Mouse (Mus musculus) midbrain, embryonic 14.5 days (tissue): Measurements from ENCODE around the gene Cyp2e1. TPM values are rescaled to one million over a fixed set of nuclear protein-coding genes. Genes with fewer than 3 reads are reported as not detected.

ENCODE experiments used
- ATAC-seq: fragments of 200-750 bp; cut with Nextera tagmentation; 2 replicates; pipeline ENCODE4 v1.8.0; 2017; ENCODE audit warnings: moderate number of reproducible peaks, moderate library complexity; ENCODE audit not compliant: low FRiP score, low TSS enrichment
- DNase-seq: peaks from one replicate; pipeline ENCODE4 v3.0.0-alpha.2; 2015
- H3K27ac ChIP-seq: fragments of 300-500 bp; sonication (generic); replicated peaks from 2 replicates; pipeline ENCODE4 v1.5.1; 2014; ENCODE audit warnings: mild to moderate bottlenecking, low read depth, low read length, moderate library complexity
- H3K27me3 ChIP-seq: fragments of 300-500 bp; sonication (generic); 2 replicates; pipeline ENCODE4 v1.6.1; 2014; ENCODE audit warnings: low read length, control low read depth, mixed read lengths; ENCODE audit not compliant: control insufficient read depth, insufficient read depth
- H3K36me3 ChIP-seq: fragments of 300-500 bp; sonication (generic); 2 replicates; pipeline ENCODE4 v1.6.1; 2014; ENCODE audit warnings: low read length, control low read depth; ENCODE audit not compliant: control insufficient read depth, insufficient read depth
- H3K4me1 ChIP-seq: fragments of 300-500 bp; sonication (generic); 2 replicates; pipeline ENCODE4 v1.6.1; 2014; ENCODE audit warnings: mild to moderate bottlenecking, antibody characterized with exemption, low read length, control low read depth; ENCODE audit not compliant: control insufficient read depth, insufficient read depth
- H3K4me2 ChIP-seq: fragments of 300-500 bp; sonication (generic); 2 replicates; pipeline ENCODE4 v1.6.1; 2014; ENCODE audit warnings: mild to moderate bottlenecking, low read length, moderate library complexity
- H3K4me3 ChIP-seq: fragments of 300-500 bp; sonication (generic); replicated peaks from 2 replicates; pipeline ENCODE4 v1.5.1; 2014; ENCODE audit warnings: low read depth, low read length
- H3K9ac ChIP-seq: fragments of 300-500 bp; sonication (generic); replicated peaks from 2 replicates; pipeline ENCODE4 v1.6.1; 2014; ENCODE audit warnings: mild to moderate bottlenecking, low read length, moderate library complexity
- H3K9me3 ChIP-seq: fragments of 300-500 bp; sonication (generic); 2 replicates; pipeline ENCODE4 v1.6.1; 2016; ENCODE audit warnings: low read length, control low read depth, mixed read lengths; ENCODE audit not compliant: control insufficient read depth
- WGBS: fragments of 180-500 bp; shearing (Covaris S2); extraction: QIAGEN DNeasy Blood & Tissue Kit; methylation state at CpG from one replicate; pipeline ENCODE4 v1.1.7; 2014; 5-methylcytosine and 5-hydroxymethylcytosine counted together
- polyA plus RNA-seq: library from polyadenylated mRNA; unstranded; fragments of >200 nt; fragmentation: Nextera tagmentation; extraction: Ambion mirVana; gene quantifications from 2 replicates; pipeline ENCODE4 v1.2.1, GENCODE M21; 2014

Gene Cyp2e1
- polyA plus RNA-seq: not detected in 2 replicates

DNA sequence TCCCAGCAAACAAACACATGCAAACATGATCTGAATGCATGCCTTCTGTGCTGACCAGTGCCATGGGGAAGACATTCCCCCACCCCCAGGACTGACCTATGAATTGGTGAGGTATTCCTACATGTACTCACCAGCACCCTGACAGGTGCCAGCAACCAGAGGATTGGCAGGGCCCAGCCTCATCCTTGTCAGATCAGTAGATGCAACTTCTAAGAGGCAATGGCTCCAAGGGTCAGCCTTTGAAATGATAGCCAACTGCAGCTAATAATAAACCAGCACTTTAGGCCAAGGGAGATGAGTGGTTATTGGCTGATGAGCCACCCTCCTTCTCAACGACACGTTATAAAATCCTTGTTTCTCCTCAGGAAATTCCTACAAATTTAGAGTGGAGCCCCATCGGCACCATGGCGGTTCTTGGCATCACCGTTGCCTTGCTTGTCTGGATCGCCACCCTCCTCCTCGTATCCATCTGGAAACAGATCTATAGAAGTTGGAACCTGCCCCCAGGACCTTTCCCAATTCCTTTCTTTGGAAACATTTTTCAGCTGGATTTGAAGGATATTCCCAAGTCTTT is at the start of gene Cyp2e1:
TSS of gene Cyp2e1 (plus strand) at position 293 of the 574 bp plus-strand sequence.
- Histone ChIP-seq H3K27me3 (no peaks in the 10 kb centered on the region), H3K9ac (no peak within 1 kb of the TSS), H3K36me3 (no peaks in the 10 kb centered on the region), H3K4me1 (no peaks in the 10 kb centered on the region), H3K9me3 (no peaks in the 10 kb centered on the region), H3K27ac (no peak within 1 kb of the TSS), H3K4me2 (no peak within 1 kb of the TSS), H3K4me3 (no peak within 1 kb of the TSS)
- WGBS: 95% methylated on average over 7 of the region's 7 CpGs
- DNase-seq (no peak), ATAC-seq (no peak)

DNA sequence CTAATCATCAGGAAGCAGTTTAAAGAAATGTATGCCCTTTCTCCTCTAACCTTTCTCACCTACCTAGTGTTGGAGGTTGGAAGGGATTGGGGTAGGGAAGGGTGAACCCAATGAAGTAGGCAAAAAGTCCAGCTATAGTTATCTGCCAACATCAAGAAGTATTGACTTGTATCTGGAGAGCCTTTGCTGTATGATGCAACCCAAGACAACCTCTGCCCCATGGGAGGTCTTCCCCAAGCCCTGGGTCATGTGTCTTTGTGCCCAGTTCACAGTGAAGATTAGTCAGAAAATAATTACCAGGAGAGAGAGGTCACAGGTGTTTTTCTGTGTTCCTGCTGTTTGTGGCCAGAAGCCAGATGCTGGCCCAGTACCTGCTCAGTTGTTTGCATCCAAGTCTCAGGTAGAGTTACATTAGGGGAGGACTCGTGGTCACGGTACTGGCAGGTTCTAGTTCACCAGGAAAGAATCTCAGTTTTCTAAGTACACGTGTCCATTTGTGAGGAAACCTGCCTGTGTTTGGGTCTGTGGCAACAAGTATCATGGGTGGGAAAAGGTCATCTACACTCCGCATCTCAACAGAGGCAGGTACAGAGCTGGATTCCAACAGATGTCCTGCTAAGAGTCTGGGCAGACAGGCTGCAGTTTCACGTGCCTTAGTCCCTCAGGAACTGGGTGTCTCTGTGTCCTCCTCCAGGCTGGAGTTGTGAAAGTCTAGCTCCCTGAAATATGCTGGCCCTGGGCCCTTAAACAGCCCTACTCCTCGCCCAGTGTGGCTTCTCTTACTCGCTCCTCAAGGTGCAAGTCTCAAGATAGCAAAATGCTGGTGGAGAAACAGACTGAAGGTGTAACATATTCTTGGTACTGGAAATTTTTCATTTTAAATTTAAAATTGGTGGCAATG is 46.1 kb upstream of the Cyp2e1 start:
- WGBS: 87% methylated on average over 7 of the region's 7 CpGs
- Histone ChIP-seq H3K9ac (no peak overlapping the region), H3K4me3 (no peak overlapping the region), H3K4me2 (no peak overlapping the region), H3K27ac (no peak overlapping the region), H3K36me3 (no peaks in the 10 kb centered on the region), H3K4me1 (no peaks in the 10 kb centered on the region), H3K9me3 (no peaks in the 10 kb centered on the region), H3K27me3 (no peaks in the 10 kb centered on the region)
- no peak for DNase-seq
- ATAC-seq: no peak

DNA sequence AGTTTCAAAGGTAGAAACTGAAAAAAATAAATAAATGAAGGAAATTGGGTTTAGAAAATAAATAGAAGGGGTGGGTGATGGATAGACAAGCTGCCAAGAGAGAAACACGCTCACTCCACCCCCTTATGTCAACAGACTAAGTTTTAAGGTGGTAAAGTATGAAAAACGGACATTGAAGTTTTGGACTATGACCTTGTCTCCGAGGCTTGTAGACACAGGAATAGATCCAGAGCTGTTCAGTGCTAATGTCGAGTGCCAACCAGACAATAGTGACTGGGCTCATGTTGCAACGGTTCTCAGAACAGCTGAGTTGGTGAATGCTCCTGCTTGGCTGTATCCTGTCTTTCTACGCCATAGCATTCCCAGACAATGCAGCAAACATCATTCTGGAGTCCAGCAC is 42.4 kb upstream of the Cyp2e1 start:
- no peak overlapping the region for H3K27ac ChIP-seq
- H3K36me3 ChIP-seq: no peaks in the 10 kb centered on the region
- H3K4me1 ChIP-seq: no peaks in the 10 kb centered on the region
- WGBS: 84% methylated on average over 6 of the region's 6 CpGs
- ATAC-seq (no peak), DNase-seq (no peak)
- H3K9me3 ChIP-seq: no peaks in the 10 kb centered on the region
- H3K27me3 ChIP-seq: no peaks in the 10 kb centered on the region
- H3K9ac ChIP-seq: no peak overlapping the region
- no peak overlapping the region for H3K4me2 ChIP-seq
- no peak overlapping the region for H3K4me3 ChIP-seq

DNA sequence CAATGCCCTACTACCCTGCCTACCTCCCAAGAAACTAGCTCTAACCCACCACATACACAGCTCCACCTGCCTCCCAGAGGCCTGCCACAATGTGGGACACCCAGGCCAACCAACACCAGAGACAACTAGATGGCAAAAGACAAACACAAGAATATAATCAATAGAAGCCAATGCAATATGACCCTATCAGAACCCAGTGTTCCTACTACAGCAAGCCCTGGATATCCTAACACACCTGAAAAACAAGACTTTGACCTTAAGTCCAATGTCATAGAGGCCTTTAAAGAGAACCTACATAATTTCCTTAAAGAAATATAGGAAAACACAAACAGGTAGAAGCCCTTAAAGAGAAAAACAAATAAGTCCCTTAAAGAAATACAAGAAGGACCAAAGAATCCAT is 38.0 kb upstream of the Cyp2e1 start:
- Histone ChIP-seq H3K9me3 (peaks cover 6% of the 10 kb centered on the region; the same call in 1 of the 2 replicates), H3K9ac (no peak overlapping the region), H3K27ac (no peak overlapping the region), H3K4me3 (no peak overlapping the region), H3K27me3 (no peaks in the 10 kb centered on the region), H3K4me2 (no peak overlapping the region), H3K4me1 (no peaks in the 10 kb centered on the region), H3K36me3 (no peaks in the 10 kb centered on the region)
- no peak for ATAC-seq
- DNase-seq: no peak

DNA sequence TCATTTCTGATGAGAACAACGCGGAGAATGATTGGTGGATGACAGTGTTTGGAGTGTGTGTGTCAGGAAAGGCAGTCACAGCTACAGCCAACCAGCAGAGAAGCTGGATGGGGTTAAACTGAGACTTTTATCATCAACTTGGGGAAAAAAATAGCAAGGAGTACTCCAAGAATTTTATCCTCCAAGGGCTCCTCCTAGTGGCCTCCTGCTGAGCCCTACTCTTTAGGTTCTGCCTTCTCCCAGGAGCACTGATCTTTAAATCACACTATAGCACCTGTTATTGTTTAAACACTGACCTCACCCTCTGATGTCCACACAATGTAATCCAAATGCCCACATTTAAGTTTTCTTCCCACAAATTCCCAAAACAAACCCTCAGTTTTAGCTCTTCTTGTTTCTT is 30.4 kb upstream of the Cyp2e1 start:
- Histone ChIP-seq H3K27ac (no peak overlapping the region), H3K36me3 (no peaks in the 10 kb centered on the region), H3K27me3 (no peaks in the 10 kb centered on the region), H3K4me1 (no peaks in the 10 kb centered on the region), H3K4me3 (no peak overlapping the region), H3K9me3 (0 out of 2 replicates have a peak, but pooled peaks cover 7% of the 10 kb centered on the region), H3K4me2 (no peak overlapping the region), H3K9ac (no peak overlapping the region)
- no peak for ATAC-seq
- 68% methylated on average over 2 of the region's 2 CpGs for WGBS
- DNase-seq: no peak

DNA sequence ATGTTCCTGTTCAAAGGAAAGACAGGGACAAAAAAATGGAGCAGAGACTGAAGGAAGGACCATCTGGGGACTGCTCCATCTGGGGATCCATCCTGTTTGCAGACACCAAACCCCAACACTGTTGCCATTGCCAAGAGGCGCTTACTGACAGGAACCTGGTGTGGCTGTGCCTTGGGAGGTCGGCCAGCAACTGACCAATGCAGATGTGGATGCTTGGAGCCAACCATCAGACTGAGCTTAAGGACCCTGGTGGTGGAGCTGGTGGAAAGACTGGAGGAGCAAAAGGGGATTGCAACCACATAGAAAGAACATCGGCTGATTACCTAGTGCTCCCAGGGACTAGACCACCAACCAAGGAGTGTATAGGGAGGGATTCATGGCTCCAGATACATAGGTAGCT is 16.1 kb upstream of the Cyp2e1 start:
- 86% methylated on average over 3 of the region's 3 CpGs for WGBS
- Histone ChIP-seq H3K4me1 (no peaks in the 10 kb centered on the region), H3K9me3 (no peaks in the 10 kb centered on the region), H3K36me3 (no peaks in the 10 kb centered on the region), H3K4me3 (no peak overlapping the region), H3K9ac (no peak overlapping the region), H3K4me2 (no peak overlapping the region), H3K27ac (no peak overlapping the region), H3K27me3 (no peaks in the 10 kb centered on the region)
- ATAC-seq: no peak
- DNase-seq: no peak

DNA sequence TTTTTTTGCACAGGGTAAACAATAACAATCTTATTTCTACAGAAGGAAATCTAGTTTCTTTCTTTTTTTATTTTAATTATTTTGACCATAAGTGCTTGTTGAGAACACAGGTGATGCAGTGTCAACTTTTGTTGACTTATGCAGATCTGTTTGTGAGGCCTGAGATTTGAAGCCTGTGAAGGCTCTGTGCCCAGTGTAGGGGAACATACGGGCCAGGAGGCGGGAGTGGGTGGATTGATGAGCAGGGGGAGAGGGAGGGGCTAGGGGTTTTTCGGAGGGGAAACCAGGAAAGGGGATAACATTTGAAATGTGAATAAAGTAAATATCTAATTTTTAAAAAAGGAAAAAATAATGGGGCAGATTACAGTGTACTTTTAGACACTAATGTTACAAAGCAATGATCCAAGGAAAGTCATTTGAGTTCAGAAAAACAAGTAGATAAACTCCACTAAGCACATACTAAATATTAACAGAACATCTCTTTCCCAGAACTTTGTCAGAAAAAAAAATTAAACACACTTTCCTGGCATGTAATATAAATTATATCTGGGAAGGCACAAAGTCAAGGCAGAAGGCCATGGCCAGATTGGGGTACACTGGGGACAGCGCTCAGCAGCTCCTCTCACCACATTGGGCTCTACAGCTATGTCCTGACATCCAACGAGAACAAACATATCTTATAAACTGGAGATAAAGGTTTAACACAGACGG is 15.3 kb upstream of the Cyp2e1 start:
- H3K27ac ChIP-seq: no peak overlapping the region
- no peak overlapping the region for H3K4me2 ChIP-seq
- H3K9ac ChIP-seq: no peak overlapping the region
- no peaks in the 10 kb centered on the region for H3K9me3 ChIP-seq
- DNase-seq (no peak), ATAC-seq (no peak)
- 83% methylated on average over 6 of the region's 6 CpGs for WGBS
- no peaks in the 10 kb centered on the region for H3K4me1 ChIP-seq
- no peak overlapping the region for H3K4me3 ChIP-seq
- H3K36me3 ChIP-seq: no peaks in the 10 kb centered on the region
- H3K27me3 ChIP-seq: no peaks in the 10 kb centered on the region

DNA sequence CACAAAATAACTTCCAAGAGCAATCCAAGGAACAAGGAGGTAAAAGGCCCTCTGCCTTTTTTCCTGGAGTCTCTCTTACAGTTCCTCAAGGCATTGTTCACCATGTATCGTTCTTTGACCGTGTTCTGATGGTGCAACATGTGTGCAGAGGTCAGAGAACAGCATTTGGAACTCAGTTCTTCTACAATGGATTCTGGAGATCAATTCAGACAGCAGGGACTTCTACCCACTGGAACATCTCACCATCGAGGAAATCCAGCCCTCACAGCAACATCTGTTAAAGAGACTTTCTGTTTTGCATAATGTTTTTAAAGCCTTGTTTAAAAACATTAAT is 14.7 kb upstream of the Cyp2e1 start:
- H3K27ac ChIP-seq: no peak overlapping the region
- 83% methylated on average over 3 of the region's 3 CpGs for WGBS

More for the DNA sequence above, 14.7 kb upstream of the Cyp2e1 start:
- DNase-seq (no peak), ATAC-seq (no peak)
- Histone ChIP-seq H3K9ac (no peak overlapping the region), H3K4me3 (no peak overlapping the region), H3K4me1 (no peaks in the 10 kb centered on the region), H3K4me2 (no peak overlapping the region), H3K9me3 (no peaks in the 10 kb centered on the region; the same call in 1 of the 2 replicates), H3K27me3 (no peaks in the 10 kb centered on the region), H3K36me3 (no peaks in the 10 kb centered on the region)
